Mouse (Mus musculus) forebrain, postnatal 0 days (tissue): ENCODE measurements at regions not wholly inside any gene's neighbourhood (a gene's known extent, or its start where the extent isn't known, plus 50 kb on each side); places are given as distances from the start of the nearest gene placed in this dataset.

Source experiments
- ATAC-seq: fragments of 200-750 bp; cut with Nextera tagmentation; 2 replicates; pipeline ENCODE4 v1.8.0; 2017; ENCODE audit warnings: mild to moderate bottlenecking, moderate library complexity
- DNase-seq: peaks from one replicate; pipeline ENCODE4 v3.0.0-alpha.2; 2015
- H3K27ac ChIP-seq: fragments of 300-500 bp; sonication (generic); 2 replicates; pipeline ENCODE4 v1.5.1; 2014; ENCODE audit warnings: low read depth, mild to moderate bottlenecking, antibody characterized with exemption, low read length, moderate library complexity, mixed read lengths
- H3K27me3 ChIP-seq: fragments of 300-500 bp; sonication (generic); 2 replicates; pipeline ENCODE4 v1.6.1; 2014; ENCODE audit warnings: mild to moderate bottlenecking, low read length, mixed read lengths; ENCODE audit not compliant: insufficient read depth
- H3K36me3 ChIP-seq: fragments of 300-500 bp; sonication (generic); 2 replicates; pipeline ENCODE4 v1.6.1; 2014; ENCODE audit warnings: mild to moderate bottlenecking, moderate library complexity; ENCODE audit not compliant: insufficient read depth
- H3K4me1 ChIP-seq: fragments of 300-500 bp; sonication (generic); 2 replicates; pipeline ENCODE4 v1.6.1; 2014; ENCODE audit warnings: antibody characterized with exemption; ENCODE audit not compliant: insufficient read depth
- H3K4me2 ChIP-seq: fragments of 300-500 bp; sonication (generic); 2 replicates; pipeline ENCODE4 v1.6.1; 2014; ENCODE audit warnings: low read depth, mild to moderate bottlenecking, moderate library complexity
- H3K4me3 ChIP-seq: fragments of 300-500 bp; sonication (generic); 2 replicates; pipeline ENCODE4 v1.5.1; 2014; ENCODE audit warnings: low read depth, low read length, mixed read lengths
- H3K9ac ChIP-seq: fragments of 300-500 bp; sonication (generic); 2 replicates; pipeline ENCODE4 v1.6.1; 2014; ENCODE audit warnings: mild to moderate bottlenecking
- H3K9me3 ChIP-seq: fragments of 300-500 bp; sonication (generic); 2 replicates; pipeline ENCODE4 v1.6.1; 2016; ENCODE audit warnings: low read length
- CTCF ChIP-seq: sonication (generic); IDR thresholded peaks from 2 replicates; pipeline ENCODE4 v1.5.1; 2016; ENCODE audit warnings: antibody characterized with exemption, control low read depth, low read depth
- WGBS: fragments of 180-500 bp; shearing (Covaris S2); extraction: QIAGEN DNeasy Blood & Tissue Kit; methylation state at CpG from one replicate; pipeline ENCODE4 v1.1.7; 2014; 5-methylcytosine and 5-hydroxymethylcytosine counted together

DNA sequence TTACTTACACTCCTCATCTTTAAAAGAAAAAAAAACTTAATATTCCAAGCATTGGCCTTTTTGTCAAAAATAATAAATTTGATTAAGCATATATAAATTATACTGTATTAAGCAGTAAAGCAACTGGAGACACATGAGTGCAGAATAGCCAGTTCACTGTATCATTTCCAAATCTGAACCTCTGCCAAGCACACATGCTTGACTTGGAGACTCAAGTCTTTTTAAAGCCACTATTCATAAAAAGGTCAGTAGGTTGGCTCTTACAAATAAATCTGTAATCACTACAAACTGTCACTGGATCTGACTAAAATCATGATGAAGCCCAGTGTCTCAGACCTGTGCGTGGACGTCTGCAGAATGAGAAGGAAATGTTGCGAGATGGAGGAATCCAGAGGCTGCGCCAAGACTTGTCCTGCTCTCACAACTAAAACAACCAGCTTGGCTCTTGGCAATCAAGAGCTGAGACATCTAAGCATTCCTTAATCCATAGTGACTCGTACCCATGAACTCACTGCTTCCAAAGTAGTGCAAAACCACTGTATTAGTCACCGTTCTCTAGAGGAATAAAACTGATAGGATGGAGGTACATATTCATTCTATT lies 195.8 kb upstream of the Map3k7 start:
- DNase-seq (no peak), ATAC-seq (no peak)
- Histone ChIP-seq H3K27ac (no peak overlapping the region), H3K4me2 (no peak overlapping the region), H3K36me3 (no peaks in the 10 kb centered on the region), H3K4me3 (no peak overlapping the region), H3K9ac (no peak overlapping the region), H3K4me1 (no peaks in the 10 kb centered on the region), H3K9me3 (no peaks in the 10 kb centered on the region), H3K27me3 (no peaks in the 10 kb centered on the region)
- WGBS, result 75% methylated on average over 6 of the region's 6 CpGs
- no peak for TF ChIP-seq CTCF

DNA sequence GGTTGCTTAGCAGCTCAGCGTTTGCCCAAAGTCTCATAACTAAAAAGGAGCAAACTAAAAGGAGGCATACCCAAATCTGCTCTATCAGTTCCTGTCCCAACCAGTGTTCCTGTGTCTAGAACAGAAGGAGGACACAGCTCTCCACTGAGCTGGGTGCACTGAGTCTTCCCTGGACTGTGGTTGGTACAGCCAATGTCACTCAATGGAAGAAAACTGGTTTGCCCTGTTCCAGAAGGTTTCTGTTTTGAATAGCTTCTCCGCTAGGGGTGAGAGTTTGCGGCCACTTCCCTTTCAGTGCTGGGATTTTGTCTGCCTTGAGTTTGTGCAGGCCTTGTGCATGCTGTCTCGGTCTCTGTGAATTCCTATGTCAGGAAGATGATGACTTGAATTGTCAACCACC lies 194.6 kb upstream of the Map3k7 start:
- Histone ChIP-seq H3K4me3 (no peak overlapping the region), H3K9me3 (no peaks in the 10 kb centered on the region), H3K27me3 (no peaks in the 10 kb centered on the region), H3K4me2 (no peak overlapping the region), H3K36me3 (no peaks in the 10 kb centered on the region), H3K27ac (no peak overlapping the region), H3K4me1 (no peaks in the 10 kb centered on the region), H3K9ac (no peak overlapping the region)
- DNase-seq, result no peak
- ATAC-seq, result no peak
- TF ChIP-seq CTCF, result no peak
- 88% methylated on average over 4 of the region's 4 CpGs for WGBS

DNA sequence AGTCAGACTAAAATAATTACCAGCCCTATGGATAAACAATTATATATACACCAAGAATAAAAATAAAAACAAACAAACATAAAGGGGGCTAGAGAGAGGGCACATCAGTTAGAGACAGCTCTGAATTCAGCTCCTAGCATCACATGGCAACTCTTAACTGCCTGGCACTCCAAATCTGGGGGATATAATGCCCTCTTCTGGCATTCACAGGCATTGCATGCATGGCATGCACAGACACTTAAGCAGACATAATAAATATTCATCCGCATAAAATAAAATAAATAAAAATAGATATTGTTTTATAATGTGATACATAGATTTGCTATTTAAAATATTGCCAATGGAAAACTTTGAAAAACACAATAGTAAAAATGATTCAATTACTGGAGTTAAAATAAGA lies 177.6 kb upstream of the Map3k7 start:
- WGBS, result 84% methylated on average over 1 of the region's 1 CpGs
- DNase-seq, result no peak
- Histone ChIP-seq H3K4me3 (no peak overlapping the region), H3K36me3 (no peaks in the 10 kb centered on the region), H3K27ac (no peak overlapping the region), H3K27me3 (no peaks in the 10 kb centered on the region), H3K9me3 (no peaks in the 10 kb centered on the region), H3K4me2 (no peak overlapping the region), H3K9ac (no peak overlapping the region), H3K4me1 (no peaks in the 10 kb centered on the region)
- peak; percentile 16; the same call in 1 of the 2 replicates for TF ChIP-seq CTCF
- ATAC-seq, result no peak

DNA sequence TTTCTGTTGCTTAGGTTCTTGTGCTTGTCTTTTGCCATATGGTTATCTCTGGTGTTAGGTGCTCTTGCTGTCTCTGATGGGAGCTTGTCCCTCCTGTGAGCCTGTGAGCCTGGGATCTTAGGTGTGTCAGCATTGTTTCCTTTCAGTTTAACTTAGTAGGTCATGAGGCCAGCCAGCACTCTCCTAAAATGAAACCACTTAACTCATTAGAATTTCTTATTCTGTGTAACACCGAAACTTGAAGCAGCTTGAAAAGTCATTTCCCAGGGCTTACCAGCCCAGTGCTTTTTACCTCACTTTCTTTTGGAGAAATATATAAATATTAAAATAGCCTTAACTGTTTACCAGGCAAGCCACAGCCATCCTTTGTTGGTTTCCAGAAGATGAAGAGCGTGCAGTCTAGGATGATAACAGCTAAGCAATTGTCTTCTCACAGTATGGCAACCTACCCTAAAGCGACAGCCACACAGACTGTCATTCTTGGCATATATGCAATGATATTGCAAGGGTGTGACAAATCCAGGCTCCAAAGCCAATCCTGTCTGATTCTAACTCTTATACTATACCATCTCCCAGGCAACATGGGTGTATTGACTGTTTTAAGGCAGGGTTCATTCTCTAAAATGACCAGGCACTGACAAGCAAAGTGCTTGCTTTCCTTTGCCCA lies 146.2 kb upstream of the Map3k7 start:
- no peak for TF ChIP-seq CTCF
- peak; percentile 77 for ATAC-seq

DNA sequence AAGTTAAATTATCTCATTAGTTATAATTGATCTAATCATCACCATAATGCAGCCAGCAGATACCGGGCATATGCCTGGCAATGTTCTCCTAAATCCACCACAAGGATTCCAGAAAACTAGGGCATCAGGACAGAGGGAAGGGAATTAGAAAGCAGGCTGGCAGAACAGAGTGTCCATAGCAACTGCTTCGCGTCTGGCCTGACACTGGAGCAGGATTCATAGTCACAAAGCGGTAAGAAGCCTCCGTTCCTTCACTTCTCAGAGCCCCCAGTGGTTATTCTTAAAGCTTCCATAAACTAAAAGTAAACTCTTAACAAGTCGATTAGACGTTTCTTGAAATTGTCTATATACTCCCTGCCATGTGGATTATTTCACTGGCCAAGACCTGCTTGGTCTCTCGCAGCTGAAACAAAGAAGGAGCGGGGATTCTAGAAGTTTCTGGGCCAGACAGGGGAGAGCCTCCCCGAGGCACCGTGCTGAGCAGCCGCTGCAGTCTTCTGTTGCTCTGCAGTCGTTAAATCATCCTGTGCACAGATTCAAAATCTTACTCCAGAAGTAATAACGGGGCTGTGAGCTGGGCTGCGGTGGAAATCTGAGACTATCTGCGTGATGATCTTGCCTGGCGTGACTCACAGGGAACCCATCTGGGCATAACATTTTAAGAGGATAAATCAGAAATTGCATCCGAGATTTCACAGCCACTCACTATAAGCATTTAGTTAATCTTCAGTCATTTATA lies 144.2 kb upstream of the Map3k7 start:
- H3K4me3 ChIP-seq, result no peak overlapping the region
- H3K9me3 ChIP-seq, result no peaks in the 10 kb centered on the region
- peaks cover 6% of the 10 kb centered on the region; the same call in 1 of the 2 replicates for H3K4me1 ChIP-seq
- WGBS, result 55% methylated on average over 18 of the region's 18 CpGs
- no peak overlapping the region for H3K9ac ChIP-seq
- TF ChIP-seq CTCF, result no peak
- no peaks in the 10 kb centered on the region for H3K36me3 ChIP-seq
- H3K4me2 ChIP-seq, result 0 out of 2 replicates have a peak overlapping the region, but pooled peaks have one; percentile 1
- peak; percentile 74 for ATAC-seq
- H3K27me3 ChIP-seq, result no peaks in the 10 kb centered on the region
- peak overlapping the region; percentile 29; the same call in 1 of the 2 replicates for H3K27ac ChIP-seq
- DNase-seq, result peak; percentile 39

More for the DNA sequence above, 146.2 kb upstream of the Map3k7 start:
- no peak overlapping the region for H3K27ac ChIP-seq
- no peaks in the 10 kb centered on the region for H3K36me3 ChIP-seq
- H3K4me2 ChIP-seq, result no peak overlapping the region
- 69% methylated on average over 3 of the region's 3 CpGs for WGBS
- no peak overlapping the region for H3K4me3 ChIP-seq
- DNase-seq, result no peak
- no peak overlapping the region for H3K9ac ChIP-seq
- no peaks in the 10 kb centered on the region for H3K9me3 ChIP-seq
- no peaks in the 10 kb centered on the region for H3K4me1 ChIP-seq
- no peaks in the 10 kb centered on the region for H3K27me3 ChIP-seq

DNA sequence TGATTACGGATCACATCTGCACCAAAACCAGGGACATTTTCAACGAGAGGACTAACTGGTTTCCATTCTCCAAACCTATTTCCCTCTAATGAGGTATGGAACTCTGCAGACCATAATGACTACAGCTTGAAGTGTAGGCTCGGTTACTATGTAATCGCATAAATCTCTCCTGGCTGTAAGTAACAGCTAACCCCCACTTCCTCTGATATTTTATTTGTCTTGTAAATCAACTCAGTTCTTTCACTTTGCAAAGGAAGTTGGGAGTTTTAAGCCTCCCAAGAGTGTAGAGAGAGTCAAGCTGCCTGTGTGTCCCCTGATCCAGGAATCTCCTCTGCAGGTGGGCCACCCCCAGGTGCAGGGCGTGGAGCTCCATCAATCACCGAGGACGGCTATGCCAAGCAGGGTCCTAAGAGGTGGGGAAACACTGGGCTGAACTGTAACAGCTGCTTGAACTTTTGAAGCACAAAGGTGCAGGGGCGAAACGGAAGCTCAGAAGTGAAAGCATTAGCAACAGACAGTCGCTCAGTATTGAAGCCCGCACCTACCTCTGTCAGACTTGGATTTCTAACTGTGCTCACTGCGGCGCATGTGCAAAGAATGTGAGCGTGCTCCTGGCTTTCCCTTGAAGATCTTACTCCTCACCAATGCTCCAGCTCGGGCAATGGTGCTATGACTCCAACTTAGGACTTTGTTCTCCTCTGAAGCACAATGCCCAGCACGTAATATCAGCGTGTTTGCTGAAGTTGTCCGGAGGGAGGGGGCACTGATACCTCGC lies 140.1 kb upstream of the Map3k7 start:
- no peak for ATAC-seq
- peak overlapping the region; percentile 43 for H3K4me2 ChIP-seq
- H3K27me3 ChIP-seq, result no peaks in the 10 kb centered on the region
- WGBS, result 58% methylated on average over 19 of the region's 19 CpGs
- H3K4me3 ChIP-seq, result peak overlapping the region; percentile 17; the same call in 1 of the 2 replicates
- 0 out of 2 replicates have a peak overlapping the region, but pooled peaks have one; percentile 25 for H3K9ac ChIP-seq
- no peak for TF ChIP-seq CTCF
- peaks cover 6% of the 10 kb centered on the region; the same call in 1 of the 2 replicates for H3K4me1 ChIP-seq
- no peaks in the 10 kb centered on the region for H3K36me3 ChIP-seq
- H3K9me3 ChIP-seq, result no peaks in the 10 kb centered on the region
- H3K27ac ChIP-seq, result no peak overlapping the region
- DNase-seq, result peak; percentile 38
